Mouse (Mus musculus) limb, embryonic 14.5 days (tissue): ENCODE measurements around the gene Syngr4. TPM values are rescaled to one million over a fixed set of nuclear protein-coding genes. Genes with fewer than 3 reads are reported as not detected.

ENCODE experiments used
- ATAC-seq: fragments of 200-750 bp; cut with Nextera tagmentation; 2 replicates; pipeline ENCODE4 v1.8.0; 2017; ENCODE audit warnings: low read depth, moderate number of reproducible peaks, moderate TSS enrichment; ENCODE audit not compliant: low FRiP score
- DNase-seq: peaks from one replicate; pipeline ENCODE4 v3.0.0-alpha.2; 2015; ENCODE audit warnings: low spot score
- H3K27ac ChIP-seq: fragments of 300-500 bp; sonication (generic); replicated peaks from 2 replicates; pipeline ENCODE4 v1.5.1; 2014; ENCODE audit warnings: low read depth, mild to moderate bottlenecking, low read length, moderate library complexity, mixed read lengths
- H3K27me3 ChIP-seq: fragments of 300-500 bp; sonication (generic); 2 replicates; pipeline ENCODE4 v1.6.1; 2014; ENCODE audit warnings: low read length, mixed read lengths; ENCODE audit not compliant: control insufficient read depth, insufficient read depth
- H3K36me3 ChIP-seq: fragments of 300-500 bp; sonication (generic); 2 replicates; pipeline ENCODE4 v1.6.1; 2014; ENCODE audit warnings: mild to moderate bottlenecking, low read length, moderate library complexity, mixed read lengths; ENCODE audit not compliant: control insufficient read depth, insufficient read depth
- H3K4me1 ChIP-seq: fragments of 300-500 bp; sonication (generic); 2 replicates; pipeline ENCODE4 v1.6.1; 2014; ENCODE audit warnings: antibody characterized with exemption, low read length, mixed read lengths; ENCODE audit not compliant: control insufficient read depth, insufficient read depth
- H3K4me2 ChIP-seq: fragments of 300-500 bp; sonication (generic); replicated peaks from 2 replicates; pipeline ENCODE4 v1.6.1; 2014; ENCODE audit warnings: low read depth, mild to moderate bottlenecking, low read length, moderate library complexity; ENCODE audit not compliant: severe bottlenecking
- H3K4me3 ChIP-seq: fragments of 300-500 bp; sonication (generic); replicated peaks from 2 replicates; pipeline ENCODE4 v1.5.1; 2014; ENCODE audit warnings: low read length
- H3K9ac ChIP-seq: fragments of 300-500 bp; sonication (generic); 2 replicates; pipeline ENCODE4 v1.6.1; 2014; ENCODE audit warnings: mild to moderate bottlenecking, low read depth, low read length, moderate library complexity; ENCODE audit not compliant: severe bottlenecking
- H3K9me3 ChIP-seq: fragments of 300-500 bp; sonication (generic); 2 replicates; pipeline ENCODE4 v1.6.1; 2016; ENCODE audit warnings: low read length; ENCODE audit not compliant: control insufficient read depth
- POLR2A ChIP-seq: fragments of 200-500 bp; IDR thresholded peaks from 2 replicates; pipeline ENCODE4 v1.8.0; 2012; ENCODE audit warnings: inconsistent platforms, mild to moderate bottlenecking, moderate library complexity, borderline replicate concordance; ENCODE audit not compliant: insufficient read depth, insufficient read length; ENCODE audit errors: extremely low read depth
- WGBS: fragments of 180-500 bp; shearing (Covaris S2); extraction: QIAGEN DNeasy Blood & Tissue Kit; methylation state at CpG from one replicate; pipeline ENCODE4 v1.1.7; 2014; 5-methylcytosine and 5-hydroxymethylcytosine counted together
- polyA plus RNA-seq, 2 experiments: library from polyadenylated mRNA; depleted of rRNA in 1 of 2; stranded (reverse) in 1 of 2; unstranded in 1 of 2; fragments of >200 nt; fragmentation: Nextera tagmentation in 1 of 2; extraction: Ambion mirVana in 1 of 2; gene quantifications; 2 replicates each; pipeline versions ENCODE4 v1.2.1 to v1.2.3; 2012 to 2014

Gene Syngr4
- polyA plus RNA-seq, 2 experiments, result 0.49 to 0.99 TPM

GRCm38 (mm10) chr7:45917926-45918325 lies 21.4 kb upstream of the Syngr4 start:
- no peak for DNase-seq
- TF ChIP-seq POLR2A, result no peak
- Histone ChIP-seq H3K36me3 (peaks cover 12% of the 10 kb centered on the region; the same call in 1 of the 2 replicates), H3K27ac (peak overlapping the region; percentile 84), H3K4me3 (no peak overlapping the region), H3K27me3 (no peaks in the 10 kb centered on the region), H3K9me3 (no peaks in the 10 kb centered on the region), H3K4me2 (peak overlapping the region; percentile 77; the same call in 1 of the 2 replicates), H3K4me1 (peaks cover 53% of the 10 kb centered on the region), H3K9ac (0 out of 2 replicates have a peak overlapping the region, but pooled peaks have one; percentile 36)
- no peak for ATAC-seq
- 88% methylated on average over 14 of the region's 15 CpGs for WGBS

- peak overlapping the region; percentile 77 for H3K4me2 ChIP-seq
- peaks cover 12% of the 10 kb centered on the region; the same call in 1 of the 2 replicates for H3K36me3 ChIP-seq
- WGBS, result 19% methylated on average over 13 of the region's 13 CpGs
- peak; percentile 27 for ATAC-seq
- H3K27me3 ChIP-seq, result no peaks in the 10 kb centered on the region
- DNase-seq, result no peak
- peak overlapping the region; percentile 36; the same call in 1 of the 2 replicates for H3K9ac ChIP-seq
- H3K4me1 ChIP-seq, result peaks cover 45% of the 10 kb centered on the region
- no peak for TF ChIP-seq POLR2A
- H3K27ac ChIP-seq, result peak overlapping the region; percentile 84
- H3K4me3 ChIP-seq, result peak overlapping the region; percentile 38
- H3K9me3 ChIP-seq, result no peaks in the 10 kb centered on the region
These were observed 20.6 kb upstream of the Syngr4 start for GRCm38 (mm10) chr7:45917004-45917704.

- 34% methylated on average over 26 of the region's 26 CpGs for WGBS
- peaks cover 37% of the 10 kb centered on the region for H3K4me1 ChIP-seq
- ATAC-seq, result peak; percentile 88
These were observed 19.8 kb upstream of the Syngr4 start for GRCm38 (mm10) chr7:45916056-45917003.

DNA sequence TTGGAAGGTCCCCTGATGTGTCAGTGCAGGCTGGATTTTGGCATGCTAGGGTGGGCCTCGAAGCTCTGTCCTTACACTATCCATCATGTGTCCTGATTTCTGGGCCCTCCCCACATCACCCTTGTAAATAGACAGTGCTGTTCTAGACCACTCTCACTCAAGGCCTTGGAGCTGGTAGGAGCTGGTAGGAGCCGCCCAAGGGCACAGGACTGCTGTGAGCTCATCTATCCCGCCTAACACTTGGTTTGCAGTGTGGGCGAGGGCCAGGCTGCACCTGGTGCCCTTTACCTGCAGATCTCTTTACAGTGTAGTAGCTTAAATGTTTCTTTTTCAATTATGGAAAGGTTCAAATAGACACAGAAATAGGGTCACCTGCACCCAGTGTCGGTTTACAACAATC lies 18.5 kb upstream of the Syngr4 start:
- H3K36me3 ChIP-seq, result peaks cover 23% of the 10 kb centered on the region; the same call in 1 of the 2 replicates
- WGBS, result 88% methylated on average over 5 of the region's 5 CpGs
- TF ChIP-seq POLR2A, result no peak
- H3K9ac ChIP-seq, result no peak overlapping the region
- no peaks in the 10 kb centered on the region for H3K9me3 ChIP-seq
- H3K4me1 ChIP-seq, result peaks cover 32% of the 10 kb centered on the region
- H3K4me3 ChIP-seq, result no peak overlapping the region
- H3K27me3 ChIP-seq, result no peaks in the 10 kb centered on the region
- no peak overlapping the region for H3K4me2 ChIP-seq
- DNase-seq (no peak), ATAC-seq (no peak)
- H3K27ac ChIP-seq, result no peak overlapping the region

More at GRCm38 (mm10) chr7:45916056-45917003, 19.8 kb upstream of the Syngr4 start:
- H3K9ac ChIP-seq, result peak overlapping the region; percentile 50
- H3K27ac ChIP-seq, result peak overlapping the region; percentile 87
- peak overlapping the region; percentile 38 for H3K4me3 ChIP-seq
- TF ChIP-seq POLR2A, result no peak
- H3K27me3 ChIP-seq, result no peaks in the 10 kb centered on the region
- peaks cover 12% of the 10 kb centered on the region; the same call in 1 of the 2 replicates for H3K36me3 ChIP-seq
- H3K9me3 ChIP-seq, result no peaks in the 10 kb centered on the region
- peak; percentile 97 for DNase-seq
- H3K4me2 ChIP-seq, result peak overlapping the region; percentile 77

GRCm38 (mm10) chr7:45914067-45914466 lies 17.6 kb upstream of the Syngr4 start:
- Histone ChIP-seq H3K27me3 (no peaks in the 10 kb centered on the region), H3K4me1 (peaks cover 22% of the 10 kb centered on the region), H3K36me3 (peaks cover 31% of the 10 kb centered on the region), H3K9me3 (no peaks in the 10 kb centered on the region), H3K9ac (no peak overlapping the region), H3K4me2 (no peak overlapping the region), H3K4me3 (no peak overlapping the region), H3K27ac (no peak overlapping the region)
- no peak for DNase-seq
- WGBS, result 82% methylated on average over 6 of the region's 6 CpGs
- no peak for ATAC-seq
- TF ChIP-seq POLR2A, result no peak
